Mouse (Mus musculus): Measurements from ENCODE around the gene Hoxc11. TPM values are rescaled to one million over a fixed set of nuclear protein-coding genes. Genes with fewer than 3 reads are reported as not detected.

Hoxc11 gene
- polyA plus RNA-seq, 1 experiment from 2014 or later: 2.9 TPM

DNA sequence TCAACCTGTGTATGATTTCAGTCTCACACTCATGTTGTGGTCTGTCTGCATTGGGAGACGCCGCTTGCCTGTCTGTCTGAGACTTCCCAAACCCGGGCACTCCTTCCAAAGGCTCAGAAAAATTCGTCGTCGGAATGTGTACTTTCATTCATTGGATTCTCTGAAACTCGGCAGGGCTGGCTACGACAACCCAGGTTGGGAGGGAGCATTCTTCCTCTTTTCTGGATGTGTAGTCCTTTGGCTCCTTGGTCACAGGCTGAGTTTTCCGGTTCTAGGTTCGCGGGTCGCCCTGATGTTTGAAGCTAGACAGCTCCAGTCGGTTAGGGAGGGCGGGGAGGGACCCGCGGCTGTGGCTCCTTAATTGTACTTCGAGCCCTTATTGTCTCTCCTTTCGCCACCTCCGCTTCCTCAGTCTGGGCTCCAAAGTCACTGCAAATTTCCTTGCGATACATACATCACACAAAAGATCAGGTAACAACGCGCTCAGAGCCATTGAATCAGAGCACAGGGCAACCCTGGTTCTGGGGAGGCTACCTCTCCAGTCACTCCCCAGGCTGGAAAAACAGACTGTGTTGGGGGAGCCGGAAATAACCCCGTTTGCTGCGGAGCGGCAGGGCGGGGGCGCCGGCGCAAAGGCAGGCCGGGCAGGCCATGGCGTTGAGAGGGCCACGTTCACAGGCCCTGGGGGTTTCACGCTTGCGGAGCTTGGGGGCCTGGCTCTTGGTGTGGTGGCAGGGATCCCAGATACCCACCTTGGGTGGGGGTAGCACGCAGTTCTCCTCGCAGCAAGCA lies 22.6 kb downstream of the Hoxc11 start:
- Histone ChIP-seq H3K27ac (ENCODE audit: low read depth, low read length) (peak overlapping the region; percentile 96), H3K9ac (ENCODE audit: low read depth, low read length) (peak overlapping the region; percentile 99), H3K9me3 (ENCODE audit: control insufficient read depth, low read length) (no peaks in the 10 kb centered on the region), H3K27me3 (ENCODE audit: control insufficient read depth, insufficient read depth, low read length) (peaks cover 16% of the 10 kb centered on the region), H3K36me3 (ENCODE audit: control insufficient read depth, insufficient read depth, low read length) (no peaks in the 10 kb centered on the region), H3K4me1 (ENCODE audit: control insufficient read depth, insufficient read depth, low read length) (peaks cover 21% of the 10 kb centered on the region), H3K4me3 (ENCODE audit: low read length) (peak overlapping the region; percentile 70), H3K4me2 (replicated peaks; ENCODE audit: low read depth, low read length) (peak overlapping the region; percentile 89)
- peak; percentile 13; the same call in 1 of the 2 replicates for ATAC-seq (ENCODE audit: low FRiP score, low TSS enrichment)
- WGBS: 1% methylated on average over 37 of the region's 37 CpGs

DNA sequence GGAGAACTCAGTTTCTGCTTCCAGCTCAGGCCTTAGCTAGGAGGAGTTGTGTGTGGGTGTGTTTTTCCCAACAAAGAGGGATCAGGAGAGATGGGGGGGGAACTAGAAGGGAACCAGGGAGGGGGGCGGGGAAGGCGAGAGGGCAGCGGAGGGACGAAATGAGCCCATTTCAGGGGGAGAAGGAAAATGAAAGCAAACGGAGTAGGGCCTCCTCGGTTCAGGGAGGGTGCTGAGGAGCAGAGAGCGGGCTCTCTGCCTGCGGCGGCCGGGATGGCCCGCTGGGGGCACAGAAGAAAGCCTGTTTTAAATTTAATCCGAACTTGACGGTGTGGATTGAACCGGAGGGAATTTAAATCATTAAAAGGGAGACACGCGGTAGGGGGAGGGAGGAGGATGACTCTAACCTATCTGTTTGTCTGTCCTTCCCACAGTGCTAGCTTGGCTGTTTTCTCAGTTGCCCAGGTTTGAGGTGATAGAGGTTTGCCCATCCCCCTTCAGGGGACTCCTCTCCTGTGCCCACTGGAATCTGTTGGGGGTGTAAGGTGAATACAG lies 23.3 kb downstream of the Hoxc11 start:
- peak; percentile 34 for ATAC-seq (ENCODE audit: low FRiP score, low TSS enrichment)
- H3K9ac ChIP-seq (ENCODE audit: low read depth, low read length): peak overlapping the region; percentile 99
- 2% methylated on average over 16 of the region's 16 CpGs for WGBS

DNA sequence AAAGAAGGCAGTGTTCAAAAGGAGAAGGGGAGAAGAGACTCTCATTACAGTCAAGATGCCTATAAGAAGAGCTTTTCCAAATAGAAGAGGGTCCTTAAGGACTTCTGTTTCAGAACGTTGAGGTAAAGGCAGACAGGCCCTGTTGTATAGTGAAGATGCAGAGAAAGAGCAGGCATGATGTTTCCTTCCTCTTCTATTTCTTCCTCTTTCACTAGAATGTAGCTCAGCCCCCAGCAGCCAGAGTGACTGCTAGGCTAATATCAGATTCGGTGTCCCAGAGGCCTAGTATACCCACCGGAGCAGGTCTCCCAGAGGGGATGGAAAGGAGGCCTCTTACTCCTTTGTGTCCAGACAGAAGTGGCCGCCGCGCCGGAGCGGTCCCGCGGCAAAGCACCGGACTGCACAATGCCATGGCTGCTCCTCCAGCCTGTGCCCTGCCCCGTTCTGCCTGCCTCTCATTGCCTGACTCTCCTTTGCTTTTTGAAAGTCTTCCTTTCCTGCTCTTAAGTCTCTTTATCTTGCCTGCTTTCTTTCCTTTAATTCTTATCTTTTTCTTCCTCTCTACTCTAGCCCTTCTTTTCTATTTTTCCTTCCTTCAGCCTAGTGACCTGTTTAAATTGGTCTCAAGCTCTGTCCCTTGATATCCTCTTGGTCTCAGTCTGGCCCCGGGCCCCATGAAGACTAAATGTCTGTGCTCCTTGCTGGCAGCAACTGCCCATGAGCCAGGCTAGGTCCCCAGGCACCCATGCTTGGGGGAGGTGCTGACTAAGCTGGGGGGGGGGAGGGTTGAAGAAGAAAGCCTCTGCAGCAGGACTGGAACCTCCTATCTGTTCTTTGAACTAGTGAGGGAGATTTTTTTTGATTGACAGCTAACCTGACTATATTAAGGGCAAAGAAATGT lies 24.6 kb downstream of the Hoxc11 start:
- WGBS: 2% methylated on average over 13 of the region's 13 CpGs
- H3K9ac ChIP-seq (ENCODE audit: low read depth, low read length): peak overlapping the region; percentile 99
- peak overlapping the region; percentile 89 for H3K4me2 ChIP-seq (replicated peaks; ENCODE audit: low read depth, low read length)
- no peaks in the 10 kb centered on the region for H3K36me3 ChIP-seq (ENCODE audit: control insufficient read depth, insufficient read depth, low read length)
- H3K27me3 ChIP-seq (ENCODE audit: control insufficient read depth, insufficient read depth, low read length): peaks cover 16% of the 10 kb centered on the region
- H3K27ac ChIP-seq (ENCODE audit: low read depth, low read length): peak overlapping the region; percentile 96; the same call in 1 of the 2 replicates
- no peaks in the 10 kb centered on the region for H3K9me3 ChIP-seq (ENCODE audit: control insufficient read depth, low read length)
- H3K4me3 ChIP-seq (ENCODE audit: low read length): peak overlapping the region; percentile 70
- ATAC-seq (ENCODE audit: low FRiP score, low TSS enrichment): no peak
- H3K4me1 ChIP-seq (ENCODE audit: control insufficient read depth, insufficient read depth, low read length): peaks cover 31% of the 10 kb centered on the region

More for the DNA sequence above, 23.3 kb downstream of the Hoxc11 start:
- Histone ChIP-seq H3K27ac (ENCODE audit: low read depth, low read length) (peak overlapping the region; percentile 96), H3K9me3 (ENCODE audit: control insufficient read depth, low read length) (no peaks in the 10 kb centered on the region), H3K4me2 (replicated peaks; ENCODE audit: low read depth, low read length) (peak overlapping the region; percentile 89), H3K4me1 (ENCODE audit: control insufficient read depth, insufficient read depth, low read length) (peaks cover 22% of the 10 kb centered on the region), H3K27me3 (ENCODE audit: control insufficient read depth, insufficient read depth, low read length) (peaks cover 20% of the 10 kb centered on the region), H3K4me3 (ENCODE audit: low read length) (peak overlapping the region; percentile 70), H3K36me3 (ENCODE audit: control insufficient read depth, insufficient read depth, low read length) (no peaks in the 10 kb centered on the region)

DNA sequence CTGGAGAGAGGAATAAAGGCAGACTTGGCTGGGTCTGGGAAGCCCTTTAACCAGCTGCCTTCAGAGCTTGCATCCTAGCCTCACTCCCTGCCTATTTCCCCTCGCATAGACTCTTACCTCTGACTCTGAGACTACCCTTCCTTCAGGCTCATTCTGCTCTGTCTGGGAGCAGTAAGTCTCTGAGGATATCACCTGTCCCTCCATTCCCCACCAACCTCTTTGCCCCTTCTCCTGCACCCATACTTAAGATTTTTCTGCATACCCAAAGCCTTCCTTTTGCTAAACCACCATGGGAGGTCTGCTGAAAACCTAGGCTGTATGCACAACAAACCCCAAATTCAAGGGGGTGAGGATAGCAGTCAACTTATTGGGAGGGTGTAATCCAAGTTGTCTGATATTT lies 25.7 kb downstream of the Hoxc11 start:
- Histone ChIP-seq H3K9ac (ENCODE audit: low read depth, low read length) (peak overlapping the region; percentile 99), H3K4me2 (replicated peaks; ENCODE audit: low read depth, low read length) (peak overlapping the region; percentile 89), H3K9me3 (ENCODE audit: control insufficient read depth, low read length) (no peaks in the 10 kb centered on the region), H3K4me3 (ENCODE audit: low read length) (peak overlapping the region; percentile 77), H3K27ac (ENCODE audit: low read depth, low read length) (peak overlapping the region; percentile 96; the same call in 1 of the 2 replicates), H3K36me3 (ENCODE audit: control insufficient read depth, insufficient read depth, low read length) (no peaks in the 10 kb centered on the region; the same call in 1 of the 2 replicates), H3K4me1 (ENCODE audit: control insufficient read depth, insufficient read depth, low read length) (peaks cover 40% of the 10 kb centered on the region), H3K27me3 (ENCODE audit: control insufficient read depth, insufficient read depth, low read length) (peaks cover 18% of the 10 kb centered on the region)
- no peak for ATAC-seq (ENCODE audit: low FRiP score, low TSS enrichment)
- 0% methylated on average over 1 of the region's 1 CpGs for WGBS

GRCm38 (mm10) chr15:102980352-102980751 lies 26.1 kb downstream of the Hoxc11 start:
- ATAC-seq (ENCODE audit: low FRiP score, low TSS enrichment): no peak
- Histone ChIP-seq H3K27ac (ENCODE audit: low read depth, low read length) (peak overlapping the region; percentile 96), H3K4me3 (ENCODE audit: low read length) (peak overlapping the region; percentile 77), H3K9ac (ENCODE audit: low read depth, low read length) (peak overlapping the region; percentile 99), H3K4me2 (replicated peaks; ENCODE audit: low read depth, low read length) (peak overlapping the region; percentile 89), H3K9me3 (ENCODE audit: control insufficient read depth, low read length) (no peaks in the 10 kb centered on the region), H3K27me3 (ENCODE audit: control insufficient read depth, insufficient read depth, low read length) (peaks cover 18% of the 10 kb centered on the region), H3K4me1 (ENCODE audit: control insufficient read depth, insufficient read depth, low read length) (peaks cover 44% of the 10 kb centered on the region), H3K36me3 (ENCODE audit: control insufficient read depth, insufficient read depth, low read length) (no peaks in the 10 kb centered on the region; the same call in 1 of the 2 replicates)
- 5% methylated on average over 11 of the region's 11 CpGs for WGBS

DNA sequence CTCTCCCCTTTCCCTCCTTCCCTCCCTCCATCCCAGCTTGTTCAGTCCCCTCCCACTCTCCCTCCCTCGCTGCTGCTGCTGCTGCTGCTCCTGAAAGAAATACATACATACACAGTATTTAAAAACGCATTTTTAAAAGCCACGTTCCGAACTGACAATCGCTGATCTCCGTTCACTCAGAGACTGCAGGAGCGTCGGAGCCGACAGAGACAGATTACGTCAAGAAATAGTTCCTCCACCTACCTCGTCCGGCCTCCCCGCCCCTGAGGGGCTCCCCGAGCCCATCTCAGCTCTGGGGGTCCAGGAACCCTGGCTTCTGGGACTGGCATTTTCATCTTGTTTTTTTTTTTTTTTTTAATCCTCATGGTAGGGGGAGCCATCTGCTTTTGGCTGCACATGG lies 26.7 kb downstream of the Hoxc11 start:
- Histone ChIP-seq H3K4me1 (ENCODE audit: control insufficient read depth, insufficient read depth, low read length) (peaks cover 50% of the 10 kb centered on the region), H3K4me2 (replicated peaks; ENCODE audit: low read depth, low read length) (peak overlapping the region; percentile 89), H3K27ac (ENCODE audit: low read depth, low read length) (peak overlapping the region; percentile 96), H3K4me3 (ENCODE audit: low read length) (peak overlapping the region; percentile 77), H3K9me3 (ENCODE audit: control insufficient read depth, low read length) (no peaks in the 10 kb centered on the region), H3K36me3 (ENCODE audit: control insufficient read depth, insufficient read depth, low read length) (no peaks in the 10 kb centered on the region; the same call in 1 of the 2 replicates), H3K9ac (ENCODE audit: low read depth, low read length) (peak overlapping the region; percentile 99), H3K27me3 (ENCODE audit: control insufficient read depth, insufficient read depth, low read length) (peaks cover 24% of the 10 kb centered on the region)
- ATAC-seq (ENCODE audit: low FRiP score, low TSS enrichment): 0 out of 2 replicates have a peak, but pooled peaks have one; percentile 7
- WGBS: 0% methylated on average over 14 of the region's 14 CpGs

GRCm38 (mm10) chr15:102981379-102982288 lies 27.4 kb downstream of the Hoxc11 start:
- H3K9ac ChIP-seq (ENCODE audit: low read depth, low read length): peak overlapping the region; percentile 99

DNA sequence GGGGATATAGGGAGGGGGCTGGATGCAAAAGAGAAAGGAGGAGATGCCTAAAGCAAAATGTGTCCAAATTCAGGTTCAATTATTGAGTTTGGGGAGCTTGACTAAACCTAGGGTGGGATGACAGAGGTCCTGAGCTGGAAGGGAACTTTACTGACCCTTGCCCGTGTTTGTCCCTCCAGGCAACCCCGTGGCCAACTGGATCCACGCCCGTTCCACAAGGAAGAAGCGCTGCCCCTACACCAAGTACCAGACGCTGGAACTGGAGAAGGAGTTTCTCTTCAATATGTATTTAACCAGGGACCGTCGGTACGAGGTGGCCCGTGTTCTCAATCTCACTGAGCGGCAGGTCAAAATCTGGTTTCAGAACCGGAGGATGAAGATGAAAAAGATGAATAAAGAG lies 29.5 kb downstream of the Hoxc11 start:
- peak overlapping the region; percentile 99 for H3K9ac ChIP-seq (ENCODE audit: low read depth, low read length)
- H3K4me1 ChIP-seq (ENCODE audit: control insufficient read depth, insufficient read depth, low read length): peaks cover 61% of the 10 kb centered on the region
- H3K27me3 ChIP-seq (ENCODE audit: control insufficient read depth, insufficient read depth, low read length): peaks cover 33% of the 10 kb centered on the region; the same call in 1 of the 2 replicates

More at GRCm38 (mm10) chr15:102981379-102982288, 27.4 kb downstream of the Hoxc11 start:
- under 1% methylated on average over 88 of the region's 88 CpGs for WGBS
- no peak for ATAC-seq (ENCODE audit: low FRiP score, low TSS enrichment)
- H3K4me2 ChIP-seq (replicated peaks; ENCODE audit: low read depth, low read length): peak overlapping the region; percentile 89
- peak overlapping the region; percentile 77 for H3K4me3 ChIP-seq (ENCODE audit: low read length)
- H3K4me1 ChIP-seq (ENCODE audit: control insufficient read depth, insufficient read depth, low read length): peaks cover 56% of the 10 kb centered on the region
- H3K36me3 ChIP-seq (ENCODE audit: control insufficient read depth, insufficient read depth, low read length): no peaks in the 10 kb centered on the region; the same call in 1 of the 2 replicates
- peak overlapping the region; percentile 96 for H3K27ac ChIP-seq (ENCODE audit: low read depth, low read length)
- H3K9me3 ChIP-seq (ENCODE audit: control insufficient read depth, low read length): no peaks in the 10 kb centered on the region
- H3K27me3 ChIP-seq (ENCODE audit: control insufficient read depth, insufficient read depth, low read length): peaks cover 31% of the 10 kb centered on the region

More for the DNA sequence above, 29.5 kb downstream of the Hoxc11 start:
- Histone ChIP-seq H3K4me2 (replicated peaks; ENCODE audit: low read depth, low read length) (peak overlapping the region; percentile 89), H3K36me3 (ENCODE audit: control insufficient read depth, insufficient read depth, low read length) (no peaks in the 10 kb centered on the region; the same call in 1 of the 2 replicates), H3K4me3 (ENCODE audit: low read length) (peak overlapping the region; percentile 77), H3K9me3 (ENCODE audit: control insufficient read depth, low read length) (no peaks in the 10 kb centered on the region), H3K27ac (ENCODE audit: low read depth, low read length) (peak overlapping the region; percentile 42; the same call in 1 of the 2 replicates)
- ATAC-seq (ENCODE audit: low FRiP score, low TSS enrichment): no peak
- WGBS: 6% methylated on average over 12 of the region's 12 CpGs
